Mouse (Mus musculus): ENCODE results near the gene Apobec4. TPM values are rescaled to one million over a fixed set of nuclear protein-coding genes. Genes with fewer than 3 reads are reported as not detected.

Apobec4 gene
- total and polyA plus RNA-seq, 2 experiments from 2014 or later = not detected

DNA sequence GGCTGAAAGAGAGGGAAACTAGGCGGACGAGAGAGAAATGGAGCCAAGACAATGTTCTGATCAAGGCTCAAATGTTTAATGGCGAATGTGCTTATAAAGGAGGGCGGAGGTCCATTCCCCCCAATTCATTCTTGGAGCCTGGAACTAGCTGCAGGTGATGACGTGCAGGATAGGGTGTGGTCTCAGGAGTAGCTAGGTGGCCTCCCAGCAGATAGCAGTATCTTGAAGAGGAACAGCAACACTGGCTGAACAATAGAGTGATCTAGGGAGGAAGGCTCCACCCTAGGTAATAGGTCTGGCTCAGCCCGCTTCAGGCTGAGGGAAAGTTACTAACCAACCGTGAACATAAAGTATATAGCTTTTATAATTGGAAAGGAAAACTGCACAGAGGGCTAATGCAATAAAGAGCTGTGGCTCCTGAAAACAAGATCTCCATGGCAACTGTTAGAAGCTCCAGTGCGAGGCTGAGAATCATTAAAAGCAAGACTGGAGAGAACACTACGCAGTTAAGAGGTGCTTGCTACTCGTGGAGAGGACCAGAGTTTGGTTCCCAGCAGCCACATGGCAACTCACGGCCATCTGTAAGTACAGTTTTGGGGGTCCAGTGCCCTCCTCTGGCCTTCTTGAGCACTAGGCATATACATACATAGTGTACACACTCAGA is 28.7 kb upstream of the Apobec4 start:
- Histone ChIP-seq H3K27me3 (ENCODE audit: control insufficient read depth, insufficient read depth, low read length) (no peaks in the 10 kb centered on the region), H3K9me3 (replicated peaks; ENCODE audit: control insufficient read depth, low read length) (no peaks in the 10 kb centered on the region), H3K4me2 (ENCODE audit: low read depth, low read length) (no peak overlapping the region), H3K9ac (replicated peaks; ENCODE audit: low read depth, low read length) (no peak overlapping the region), H3K36me3 (replicated peaks; ENCODE audit: control insufficient read depth, insufficient read depth, low read length) (no peaks in the 10 kb centered on the region), H3K4me1 (ENCODE audit: control insufficient read depth, insufficient read depth) (no peaks in the 10 kb centered on the region), H3K27ac (ENCODE audit: low read depth) (0 out of 2 replicates have a peak overlapping the region, but pooled peaks have one; percentile 25), H3K4me3 (ENCODE audit: low read depth, low read length) (no peak overlapping the region)
- 83% methylated on average over 11 of the region's 11 CpGs for WGBS
- ATAC-seq (ENCODE audit: insufficient read depth, low read depth) (no peak), DNase-seq (ENCODE audit: low spot score) (no peak)
- no peak for TF ChIP-seq EP300 (IDR thresholded peaks at IDR 0.05; ENCODE audit: low read depth)
- no peak for TF ChIP-seq CTCF (IDR thresholded peaks at IDR 0.05; ENCODE audit: low read depth)

DNA sequence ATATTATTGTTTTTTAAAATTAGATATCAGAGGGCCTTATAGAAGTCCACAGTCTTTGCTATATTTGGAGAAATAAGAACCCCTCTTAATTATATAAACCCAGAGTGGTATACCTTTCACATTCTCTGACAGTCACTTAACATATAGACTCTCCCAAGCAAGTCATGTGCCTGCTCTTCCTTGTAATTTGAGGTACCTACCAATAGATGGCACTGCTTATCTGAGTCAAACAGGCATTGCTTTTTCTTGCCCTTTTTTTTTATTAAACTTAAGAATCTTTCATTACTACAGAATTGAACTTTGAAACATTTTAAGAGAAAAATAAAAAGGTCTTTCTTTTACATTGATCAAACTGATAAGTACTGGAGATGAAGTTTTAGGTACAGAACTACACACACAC is 26.1 kb upstream of the Apobec4 start:
- H3K4me2 ChIP-seq (ENCODE audit: low read depth, low read length) = no peak overlapping the region
- no peaks in the 10 kb centered on the region for H3K27me3 ChIP-seq (ENCODE audit: control insufficient read depth, insufficient read depth, low read length)
- H3K9me3 ChIP-seq (replicated peaks; ENCODE audit: control insufficient read depth, low read length) = no peaks in the 10 kb centered on the region
- no peaks in the 10 kb centered on the region for H3K36me3 ChIP-seq (replicated peaks; ENCODE audit: control insufficient read depth, insufficient read depth, low read length)
- H3K4me1 ChIP-seq (ENCODE audit: control insufficient read depth, insufficient read depth) = peaks cover 4% of the 10 kb centered on the region; the same call in 1 of the 2 replicates
- ATAC-seq (ENCODE audit: insufficient read depth, low read depth) (no peak), DNase-seq (ENCODE audit: low spot score) (no peak)
- H3K9ac ChIP-seq (replicated peaks; ENCODE audit: low read depth, low read length) = no peak overlapping the region
- H3K4me3 ChIP-seq (ENCODE audit: low read depth, low read length) = no peak overlapping the region
- TF ChIP-seq EP300 (IDR thresholded peaks at IDR 0.05; ENCODE audit: low read depth) (no peak), CTCF (IDR thresholded peaks at IDR 0.05; ENCODE audit: low read depth) (peak; percentile 35)
- no peak overlapping the region for H3K27ac ChIP-seq (ENCODE audit: low read depth)

GRCm38 (mm10) chr1:152726095-152726494 is 24.3 kb upstream of the Apobec4 start:
- no peak overlapping the region for H3K9ac ChIP-seq (replicated peaks; ENCODE audit: low read depth, low read length)
- no peak overlapping the region for H3K4me2 ChIP-seq (ENCODE audit: low read depth, low read length)
- TF ChIP-seq CTCF (IDR thresholded peaks at IDR 0.05; ENCODE audit: low read depth) (no peak), EP300 (IDR thresholded peaks at IDR 0.05; ENCODE audit: low read depth) (no peak)
- no peak overlapping the region for H3K4me3 ChIP-seq (ENCODE audit: low read depth, low read length)
- DNase-seq (ENCODE audit: low spot score) = no peak
- H3K27ac ChIP-seq (ENCODE audit: low read depth) = no peak overlapping the region
- ATAC-seq (ENCODE audit: insufficient read depth, low read depth) = no peak
- peaks cover 4% of the 10 kb centered on the region; the same call in 1 of the 2 replicates for H3K4me1 ChIP-seq (ENCODE audit: control insufficient read depth, insufficient read depth)
- no peaks in the 10 kb centered on the region for H3K9me3 ChIP-seq (replicated peaks; ENCODE audit: control insufficient read depth, low read length)
- H3K36me3 ChIP-seq (replicated peaks; ENCODE audit: control insufficient read depth, insufficient read depth, low read length) = no peaks in the 10 kb centered on the region
- no peaks in the 10 kb centered on the region for H3K27me3 ChIP-seq (ENCODE audit: control insufficient read depth, insufficient read depth, low read length)
- WGBS = 57% methylated on average over 3 of the region's 3 CpGs

DNA sequence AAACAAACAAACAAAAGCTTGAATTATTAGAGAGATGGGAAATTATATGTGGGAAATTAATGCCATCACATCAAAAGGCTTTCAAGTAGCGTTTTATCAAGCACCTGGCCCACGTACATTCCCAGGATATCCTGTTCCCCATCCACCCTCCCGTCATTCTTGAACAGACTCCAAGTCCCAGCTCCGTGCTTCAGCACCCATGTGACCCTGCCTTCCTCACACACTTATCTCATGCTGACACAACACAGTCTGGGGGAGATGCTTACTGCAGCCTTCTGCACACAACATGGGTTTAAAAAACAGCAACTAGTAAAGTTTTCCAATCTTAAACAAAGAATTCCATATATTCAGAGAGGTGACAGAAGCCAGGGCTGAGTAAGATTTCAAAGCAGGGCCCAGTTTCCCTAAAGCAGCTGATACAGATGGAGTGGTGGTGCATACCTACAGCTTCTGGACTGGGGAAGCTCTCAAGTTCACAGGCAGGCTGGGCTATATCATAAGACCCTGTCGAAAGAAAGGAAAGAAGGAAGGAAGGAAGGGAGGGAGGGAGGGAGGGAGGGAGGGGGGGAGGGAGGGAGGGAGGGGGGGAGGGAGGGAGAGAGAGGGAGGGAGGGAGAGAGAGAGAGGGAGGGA is 22.6 kb upstream of the Apobec4 start:
- Histone ChIP-seq H3K9ac (replicated peaks; ENCODE audit: low read depth, low read length) (no peak overlapping the region), H3K9me3 (replicated peaks; ENCODE audit: control insufficient read depth, low read length) (no peaks in the 10 kb centered on the region), H3K36me3 (replicated peaks; ENCODE audit: control insufficient read depth, insufficient read depth, low read length) (no peaks in the 10 kb centered on the region), H3K4me2 (ENCODE audit: low read depth, low read length) (no peak overlapping the region), H3K27me3 (ENCODE audit: control insufficient read depth, insufficient read depth, low read length) (no peaks in the 10 kb centered on the region), H3K4me1 (ENCODE audit: control insufficient read depth, insufficient read depth) (peaks cover 4% of the 10 kb centered on the region; the same call in 1 of the 2 replicates), H3K27ac (ENCODE audit: low read depth) (peak overlapping the region; percentile 55; the same call in 1 of the 2 replicates), H3K4me3 (ENCODE audit: low read depth, low read length) (no peak overlapping the region)
- no peak for TF ChIP-seq CTCF (IDR thresholded peaks at IDR 0.05; ENCODE audit: low read depth)
- peak; percentile 24; the same call in 1 of the 2 replicates for TF ChIP-seq EP300 (IDR thresholded peaks at IDR 0.05; ENCODE audit: low read depth)
- DNase-seq (ENCODE audit: low spot score) = peak; percentile 80
- ATAC-seq (ENCODE audit: insufficient read depth, low read depth) = peak; percentile 93
- WGBS = 4% methylated on average over 4 of the region's 5 CpGs

DNA sequence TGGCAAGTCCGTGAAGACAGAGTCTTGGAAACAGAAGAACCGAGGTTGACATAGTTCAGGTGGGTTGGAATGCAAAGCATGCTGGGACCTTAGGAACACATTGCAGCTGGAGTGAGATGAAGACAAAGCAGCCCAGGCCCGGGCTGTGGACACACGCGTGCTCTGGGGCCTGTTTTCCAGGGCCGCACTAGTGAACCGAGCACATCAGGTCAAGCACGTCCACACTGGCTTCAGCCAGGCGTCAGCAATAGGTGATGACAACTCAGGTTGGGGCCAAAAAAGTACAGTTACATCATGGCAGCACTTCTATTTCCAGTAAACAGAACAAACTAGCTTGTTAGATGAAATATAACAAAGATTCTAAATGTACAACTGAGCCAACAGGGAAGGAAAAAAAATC is 11.6 kb upstream of the Apobec4 start:
- Histone ChIP-seq H3K27me3 (ENCODE audit: control insufficient read depth, insufficient read depth, low read length) (no peaks in the 10 kb centered on the region), H3K9me3 (replicated peaks; ENCODE audit: control insufficient read depth, low read length) (no peaks in the 10 kb centered on the region), H3K27ac (ENCODE audit: low read depth) (peak overlapping the region; percentile 28), H3K9ac (replicated peaks; ENCODE audit: low read depth, low read length) (no peak overlapping the region), H3K4me3 (ENCODE audit: low read depth, low read length) (no peak overlapping the region), H3K36me3 (replicated peaks; ENCODE audit: control insufficient read depth, insufficient read depth, low read length) (no peaks in the 10 kb centered on the region), H3K4me2 (ENCODE audit: low read depth, low read length) (no peak overlapping the region), H3K4me1 (ENCODE audit: control insufficient read depth, insufficient read depth) (peaks cover 4% of the 10 kb centered on the region; the same call in 1 of the 2 replicates)
- WGBS = 22% methylated on average over 9 of the region's 9 CpGs
- peak; percentile 93 for ATAC-seq (ENCODE audit: insufficient read depth, low read depth)
- TF ChIP-seq EP300 (IDR thresholded peaks at IDR 0.05; ENCODE audit: low read depth) = no peak
- TF ChIP-seq CTCF (IDR thresholded peaks at IDR 0.05; ENCODE audit: low read depth) = no peak
- DNase-seq (ENCODE audit: low spot score) = peak; percentile 65
